8 mouse cellular contexts compared by ENCODE assay signal in the genomic region with DNA sequence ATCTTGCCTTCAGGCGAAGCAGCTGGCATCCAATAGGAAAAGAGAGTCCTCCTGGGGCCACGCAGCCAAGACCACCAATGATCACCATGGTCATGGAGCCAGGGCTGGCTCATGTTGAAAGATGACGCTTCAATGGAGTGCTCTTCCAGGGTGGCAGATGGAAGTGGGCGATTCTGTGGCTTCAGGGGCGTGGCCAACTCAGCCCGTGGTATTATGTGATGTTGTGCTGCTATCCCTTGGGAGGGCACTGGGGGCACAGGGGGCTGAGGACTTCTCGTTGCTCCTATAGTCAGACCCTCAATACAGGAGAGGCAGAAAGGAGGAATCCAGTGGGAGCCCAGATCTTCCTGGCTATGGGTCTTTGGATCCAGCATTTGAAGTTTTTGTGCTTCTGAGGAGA. TPM values are rescaled to one million over a fixed set of nuclear protein-coding genes. Genes with fewer than 3 reads are reported as not detected.
DNase-seq lines count a peak whose midpoint lies in the region; ATAC-seq and TF ChIP-seq lines count a peak whose summit lies in the region.

No protein-coding gene starts in this region.

- no peak for TF ChIP-seq CTCF in heart, postnatal 0 days (IDR thresholded peaks at IDR 0.05; ENCODE audit: low read depth)
- no peak for TF ChIP-seq CTCF in CH12.LX (conservative IDR thresholded peaks at IDR 0.05 in 1 of 2, IDR thresholded peaks at IDR 0.05 in 1 of 2; ENCODE audit: low read depth in 2 of 2, low read length in 2 of 2)
- no peak for TF ChIP-seq CTCF in embryonic fibroblast, embryonic 13.5 days (IDR thresholded peaks at IDR 0.05; ENCODE audit: borderline replicate concordance, insufficient read depth, low read length)

- TF ChIP-seq POLR2A in CH12.LX (IDR thresholded peaks at IDR 0.05; ENCODE audit: low read depth, low read length): no peak
- no peak for TF ChIP-seq POLR2A in embryonic fibroblast, embryonic 13.5 days (IDR thresholded peaks at IDR 0.05; ENCODE audit: low read depth, low read length)

- in situ Hi-C loops in CH12.LX (cut with MboI; ENCODE audit: low pct_ligation_motif_present, low pct_unique_long_range_greater_than_20kb, low sequenced_read_pairs): no loop called here

- no peak overlapping the region for H3K4me2 ChIP-seq in heart, postnatal 0 days (ENCODE audit: low read depth, low read length)
- peak overlapping the region; percentile 45 for H3K4me2 ChIP-seq in CH12.LX (ENCODE audit: insufficient read depth, low read depth, poor library complexity, severe bottlenecking)

- dilution Hi-C loops in CH12.LX (cut with MboI; ENCODE audit: extremely low pct_ligation_motif_present, extremely low pct_unique_long_range_greater_than_20kb, low sequenced_read_pairs): no loop called here

- H3K27ac ChIP-seq in heart, postnatal 0 days (ENCODE audit: low read depth): peak overlapping the region; percentile 80
- H3K27ac ChIP-seq in CH12.LX (ENCODE audit: insufficient read depth, low read depth): peak overlapping the region; percentile 99
- H3K27ac ChIP-seq in embryonic fibroblast, embryonic 13.5 days (ENCODE audit: insufficient read depth, low read length): peak overlapping the region; percentile 62

- WGBS in heart, postnatal 0 days: 74% methylated on average over 7 of the region's 7 CpGs

- H3K79me2 ChIP-seq in CH12.LX (replicated peaks; ENCODE audit: control insufficient read depth, extremely low read depth, insufficient read depth, poor library complexity, severe bottlenecking): peaks cover 1% of the 10 kb centered on the region; the same call in 1 of the 2 replicates

- no peak overlapping the region for H3K4me3 ChIP-seq in heart, postnatal 0 days (ENCODE audit: low read depth, low read length)
- H3K4me3 ChIP-seq in CH12.LX (replicated peaks in 1 of 3; ENCODE audit: low read depth in 2 of 3, low read length in 2 of 3, poor library complexity in 1 of 3): peak overlapping the region in 1 of 3 experiments; percentile 41
- H3K4me3 ChIP-seq in embryonic fibroblast, embryonic 13.5 days (ENCODE audit: insufficient read depth, low read length): no peak overlapping the region

- intact Hi-C loops in heart, postnatal 36 days (cut with DNase I): no loop called here

- no peaks in the 10 kb centered on the region for H3K36me3 ChIP-seq in heart, postnatal 0 days (replicated peaks; ENCODE audit: control insufficient read depth, insufficient read depth, low read length)
- H3K36me3 ChIP-seq in CH12.LX (replicated peaks in 1 of 2; ENCODE audit: control insufficient read depth in 1 of 2, insufficient read depth in 1 of 2, low read length in 1 of 2): peaks cover 28 to 59% of the 10 kb centered on the region in 2 experiments

- no peak overlapping the region for H3K9ac ChIP-seq in heart, postnatal 0 days (replicated peaks; ENCODE audit: low read depth, low read length)
- H3K9ac ChIP-seq in CH12.LX (ENCODE audit: insufficient read depth, low read depth): peak overlapping the region; percentile 57

- H3K4me1 ChIP-seq in heart, postnatal 0 days (ENCODE audit: control insufficient read depth, insufficient read depth): no peaks in the 10 kb centered on the region; the same call in none of the 2 replicates
- H3K4me1 ChIP-seq in CH12.LX (ENCODE audit: control insufficient read depth in 1 of 2, insufficient read depth in 2 of 2): peaks cover 47 to 96% of the 10 kb centered on the region in 2 experiments
- H3K4me1 ChIP-seq in embryonic fibroblast, embryonic 13.5 days (ENCODE audit: control insufficient read depth, insufficient read depth, low read length): peaks cover 3% of the 10 kb centered on the region; the same call in 1 of the 2 replicates

- no peaks in the 10 kb centered on the region for H3K9me3 ChIP-seq in heart, postnatal 0 days (replicated peaks; ENCODE audit: control insufficient read depth, low read length)
- H3K9me3 ChIP-seq in CH12.LX (replicated peaks; ENCODE audit: low read length): no peaks in the 10 kb centered on the region

- DNase-seq in heart, postnatal 0 days (ENCODE audit: low spot score): no peak
- DNase-seq in heart, postnatal 36 days: no peak
- DNase-seq in CH12.LX (ENCODE audit: extremely low read depth): peak; percentile 71
- no peak for DNase-seq in adrenal gland, adult 18-20 months (ENCODE audit: low spot score in 2 of 2)
- no peak for DNase-seq in frontal cortex, postnatal 14 days (ENCODE audit: low spot score in 2 of 2)
- no peak for DNase-seq in embryo, embryonic 9.5 days (ENCODE audit: extremely low spot score)

- TF ChIP-seq EP300 in heart, postnatal 0 days (IDR thresholded peaks at IDR 0.05; ENCODE audit: low read depth): no peak
- TF ChIP-seq EP300 in CH12.LX (IDR thresholded peaks at IDR 0.05; ENCODE audit: low read length): no peak

- ATAC-seq in heart, postnatal 0 days (ENCODE audit: insufficient read depth, low read depth): no peak
- ATAC-seq in megakaryocyte-erythroid progenitor cell, adult 5-6 weeks (replicated peaks; ENCODE audit: low FRiP score, low TSS enrichment, poor library complexity, severe bottlenecking): peak; percentile 76

- no peaks in the 10 kb centered on the region for H3K27me3 ChIP-seq in heart, postnatal 0 days (ENCODE audit: control insufficient read depth, insufficient read depth, low read length)
- H3K27me3 ChIP-seq in CH12.LX (replicated peaks): no peaks in the 10 kb centered on the region

- TF ChIP-seq RAD21 in CH12.LX (IDR thresholded peaks at IDR 0.05; ENCODE audit: low read depth, low read length): no peak

TF ChIP-seq in CH12.LX, 34 proteins besides CTCF, POLR2A, EP300 and RAD21:
- TF ChIP-seq POLR2AphosphoS2 (IDR thresholded peaks at IDR 0.05; ENCODE audit: low read depth, low read length): no peak
- TF ChIP-seq BHLHE40 (IDR thresholded peaks at IDR 0.05; ENCODE audit: low read depth, low read length): peak; percentile 34; the same call in 1 of the 2 replicates
TF ChIP-seq in CH12.LX: peak in this region for 1.

RNA-seq across cellular contexts. Expression of a gene that starts 18.1 kb away (rescaled TPM):
- total RNA-seq in heart, postnatal 0 days (2014; rRNA removed; ENCODE audit: low replicate concordance): 1.4 and 3.2 TPM in 2 replicates
- polyA plus RNA-seq in heart, postnatal 0 days (2015; fragmentation: Nextera tagmentation; extraction: Ambion mirVana): 2.1 and 2.6 TPM in 2 replicates
- 1 to 10 TPM in 1 of 2 experiments, under 1 TPM in 1; 0.64 to 1.2 TPM for total RNA-seq in heart, postnatal 36 days (2021)
- total RNA-seq in CH12.LX (2012; rRNA removed) (137 and 141 TPM in 2 replicates), CH12.LX (2014; rRNA removed) (128 and 142 TPM in 2 replicates)
- 89.2 and 104 TPM in 2 replicates for polyA plus RNA-seq in CH12.LX (2012; ENCODE audit: insufficient read length, low read depth)
- 2.1 and 2.2 TPM in 2 replicates for polyA plus RNA-seq in embryonic fibroblast, embryonic 13.5 days (2011; ENCODE audit: insufficient read length, low read depth, missing spikeins)
- total RNA-seq in megakaryocyte-erythroid progenitor cell, adult 5-6 weeks (2014; fragmentation: Nextera tagmentation): 3.3 and 4.7 TPM in 2 replicates
- 10.4 and 32.5 TPM in 2 replicates for total RNA-seq in megakaryocyte-erythroid progenitor cell, adult 5-6 weeks (2017)
- total RNA-seq in adrenal gland, adult 18-20 months (2021): 1 to 10 TPM in 1 of 2 experiments, under 1 TPM in 1; 0.99 to 1.5 TPM

RNA-seq across cellular contexts. Expression of a gene that starts 41.8 kb away (rescaled TPM):
- total RNA-seq in heart, postnatal 0 days (2014; rRNA removed; ENCODE audit: low replicate concordance): 16.2 and 28.2 TPM in 2 replicates
- 7.3 and 9.7 TPM in 2 replicates for polyA plus RNA-seq in heart, postnatal 0 days (2015; fragmentation: Nextera tagmentation; extraction: Ambion mirVana)
- 1 to 10 TPM; 2.3 to 3.1 TPM for total RNA-seq in heart, postnatal 36 days (2021)
- total RNA-seq in CH12.LX (2012; rRNA removed) (0.04 TPM in 1 of 2 replicates, not detected in the other), CH12.LX (2014; rRNA removed) (not detected in 2 replicates)
- 0.14 and 0.17 TPM in 2 replicates for polyA plus RNA-seq in CH12.LX (2012; ENCODE audit: insufficient read length, low read depth)
- 1.6 and 2.1 TPM in 2 replicates for polyA plus RNA-seq in embryonic fibroblast, embryonic 13.5 days (2011; ENCODE audit: insufficient read length, low read depth, missing spikeins)
- not detected in 2 replicates for total RNA-seq in megakaryocyte-erythroid progenitor cell, adult 5-6 weeks (2014; fragmentation: Nextera tagmentation)
- not detected in 2 replicates for total RNA-seq in megakaryocyte-erythroid progenitor cell, adult 5-6 weeks (2017)
- 1 to 10 TPM; 4.1 to 4.3 TPM for total RNA-seq in adrenal gland, adult 18-20 months (2021)
